Mouse (Mus musculus): ENCODE data around the gene Zfp429. TPM values are rescaled to one million over a fixed set of nuclear protein-coding genes. Genes with fewer than 3 reads are reported as not detected.
"Not testable (repeated sequence)": the region's sequence is repeated elsewhere in the genome, so short reads cannot be mapped to it uniquely, and the experiment has no call there.

Zfp429 gene
- total RNA-seq (2012; rRNA removed) (1.0 and 1.1 TPM in 2 replicates), polyA plus RNA-seq (2012; ENCODE audit: insufficient read depth in 1 of 2, insufficient read length in 2 of 2, low read depth in 1 of 2, low replicate concordance in 2 of 2, missing spikeins in 1 of 2) (under 1 TPM in 1 of 2 experiments, not detected in 1; 0.67 TPM)

GRCm38 (mm10) chr13:67399183-67399903 is at the start of gene Zfp429:
TSS of gene Zfp429 (minus strand) at chr13:67399819.
- not testable (repeated sequence) for H3K4me3 ChIP-seq (ENCODE audit: control insufficient read depth in 1 of 2, insufficient read depth in 1 of 2, low read depth in 2 of 2, low read length in 2 of 2); H3K36me3 ChIP-seq (ENCODE audit: control insufficient read depth in 1 of 2, insufficient read depth in 2 of 2, low read length in 2 of 2); H3K9me3 ChIP-seq (replicated peaks; ENCODE audit: insufficient read depth, low read length); H3K27me3 ChIP-seq (ENCODE audit: control insufficient read depth in 1 of 2, insufficient read depth in 2 of 2, low read length in 2 of 2); H3K27ac ChIP-seq (ENCODE audit: control insufficient read depth, low read depth, low read length); H3K9ac ChIP-seq (ENCODE audit: control insufficient read depth, low read depth, low read length, poor library complexity, severe bottlenecking); H3K4me1 ChIP-seq (ENCODE audit: control insufficient read depth in 1 of 2, insufficient read depth in 2 of 2, low read length in 2 of 2); DNase-seq (ENCODE audit: low read depth, low spot score); H3K79me2 ChIP-seq (ENCODE audit: control insufficient read depth, insufficient read depth, low read length, poor library complexity)

DNA sequence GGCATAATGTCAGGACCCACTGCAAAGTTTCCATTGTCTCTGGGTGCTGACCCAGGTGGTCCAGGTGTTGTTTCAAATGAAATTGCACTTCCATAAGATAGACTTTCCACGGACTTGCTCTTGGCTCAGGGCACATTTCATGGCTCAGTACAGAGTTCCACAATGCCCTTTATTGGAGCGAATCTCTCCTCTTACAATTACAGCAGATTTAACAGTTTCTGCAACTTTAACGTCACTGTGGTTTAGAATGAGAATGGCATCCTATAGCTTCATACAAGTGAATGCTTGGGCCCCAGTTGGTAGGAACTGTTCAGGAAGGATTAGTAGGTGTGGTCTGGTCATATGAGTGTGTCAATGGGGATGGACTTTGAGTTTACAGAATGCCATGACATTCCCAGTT is 37.5 kb upstream of the Zfp429 start:
- H3K79me2 ChIP-seq (ENCODE audit: control insufficient read depth, insufficient read depth, low read length, poor library complexity); H3K4me1 ChIP-seq (ENCODE audit: control insufficient read depth in 1 of 2, insufficient read depth in 2 of 2, low read length in 2 of 2); DNase-seq (ENCODE audit: low read depth, low spot score); H3K4me3 ChIP-seq (ENCODE audit: control insufficient read depth in 1 of 2, insufficient read depth in 1 of 2, low read depth in 2 of 2, low read length in 2 of 2); H3K9me3 ChIP-seq (replicated peaks; ENCODE audit: insufficient read depth, low read length); H3K27ac ChIP-seq (ENCODE audit: control insufficient read depth, low read depth, low read length); H3K27me3 ChIP-seq (ENCODE audit: control insufficient read depth in 1 of 2, insufficient read depth in 2 of 2, low read length in 2 of 2); H3K9ac ChIP-seq (ENCODE audit: control insufficient read depth, low read depth, low read length, poor library complexity, severe bottlenecking); H3K36me3 ChIP-seq (ENCODE audit: control insufficient read depth in 1 of 2, insufficient read depth in 2 of 2, low read length in 2 of 2): not testable (repeated sequence)

GRCm38 (mm10) chr13:67428116-67428515 is 28.5 kb upstream of the Zfp429 start:
- H3K9ac ChIP-seq (ENCODE audit: control insufficient read depth, low read depth, low read length, poor library complexity, severe bottlenecking), result no peak overlapping the region
- no peaks in the 10 kb centered on the region for H3K9me3 ChIP-seq (replicated peaks; ENCODE audit: insufficient read depth, low read length)
- no peak overlapping the region for H3K27ac ChIP-seq (ENCODE audit: control insufficient read depth, low read depth, low read length)
- TF ChIP-seq ZMIZ1 (IDR thresholded peaks at IDR 0.05; ENCODE audit: low read depth, low read length), result no peak
- TF ChIP-seq MAFK (IDR thresholded peaks at IDR 0.05; ENCODE audit: borderline replicate concordance, low read depth, low read length), result no peak
- no peak for TF ChIP-seq NRF1 (IDR thresholded peaks at IDR 0.05; ENCODE audit: insufficient read depth, low read depth, low read length, poor library complexity, severe bottlenecking)
- TF ChIP-seq ZNF384 (IDR thresholded peaks at IDR 0.05; ENCODE audit: low read depth, low read length), result no peak
- TF ChIP-seq ZC3H11A (IDR thresholded peaks at IDR 0.05; ENCODE audit: low read depth, low read length), result no peak
- no peak for TF ChIP-seq CHD2 (IDR thresholded peaks at IDR 0.05; ENCODE audit: low read length)
- no peak for TF ChIP-seq E2F4 (IDR thresholded peaks at IDR 0.05; ENCODE audit: borderline replicate concordance, low read depth, low read length)
- no peak for TF ChIP-seq MAX (IDR thresholded peaks at IDR 0.05; ENCODE audit: low read length)
- no peak for TF ChIP-seq TBP (IDR thresholded peaks at IDR 0.05; ENCODE audit: low read depth, low read length)
- TF ChIP-seq MXI1 (IDR thresholded peaks at IDR 0.05; ENCODE audit: low read depth, low read length), result no peak
- TF ChIP-seq BHLHE40 (IDR thresholded peaks at IDR 0.05; ENCODE audit: borderline replicate concordance, low read depth, low read length), result no peak
- no peak for TF ChIP-seq SIN3A (IDR thresholded peaks at IDR 0.05; ENCODE audit: low read length)
- TF ChIP-seq HCFC1 (IDR thresholded peaks at IDR 0.05; ENCODE audit: low read depth, low read length), result no peak
- TF ChIP-seq MYC (IDR thresholded peaks at IDR 0.05; ENCODE audit: low read depth, low read length), result no peak
- TF ChIP-seq USF1 (IDR thresholded peaks at IDR 0.05; ENCODE audit: low read depth, low read length), result no peak
- no peak for TF ChIP-seq UBTF (IDR thresholded peaks at IDR 0.05; ENCODE audit: borderline replicate concordance, insufficient read depth, low read depth, low read length)
- TF ChIP-seq TAL1 (IDR thresholded peaks at IDR 0.05; ENCODE audit: low read length), result no peak
- TF ChIP-seq POLR2AphosphoS2 (IDR thresholded peaks at IDR 0.05; ENCODE audit: low read length), result no peak
- no peak for TF ChIP-seq SMC3 (IDR thresholded peaks at IDR 0.05; ENCODE audit: low read depth, low read length)
- no peak for TF ChIP-seq CTCF (IDR thresholded peaks at IDR 0.05 in 2 of 3, conservative IDR thresholded peaks at IDR 0.05 in 1 of 3; ENCODE audit: control insufficient read depth in 1 of 3, insufficient read depth in 1 of 3, low read depth in 2 of 3, low read length in 3 of 3, poor library complexity in 1 of 3, severe bottlenecking in 1 of 3)
- no peaks in the 10 kb centered on the region for H3K36me3 ChIP-seq (ENCODE audit: control insufficient read depth in 1 of 2, insufficient read depth in 2 of 2, low read length in 2 of 2)
- no peaks in the 10 kb centered on the region for H3K79me2 ChIP-seq (ENCODE audit: control insufficient read depth, insufficient read depth, low read length, poor library complexity)
- no peaks in the 10 kb centered on the region for H3K4me1 ChIP-seq (ENCODE audit: control insufficient read depth in 1 of 2, insufficient read depth in 2 of 2, low read length in 2 of 2)
- no peak overlapping the region for H3K4me3 ChIP-seq (ENCODE audit: control insufficient read depth in 1 of 2, insufficient read depth in 1 of 2, low read depth in 2 of 2, low read length in 2 of 2)
- no peak for DNase-seq (ENCODE audit: low read depth, low spot score)
- H3K27me3 ChIP-seq (ENCODE audit: control insufficient read depth in 1 of 2, insufficient read depth in 2 of 2, low read length in 2 of 2), result no peaks in the 10 kb centered on the region

DNA sequence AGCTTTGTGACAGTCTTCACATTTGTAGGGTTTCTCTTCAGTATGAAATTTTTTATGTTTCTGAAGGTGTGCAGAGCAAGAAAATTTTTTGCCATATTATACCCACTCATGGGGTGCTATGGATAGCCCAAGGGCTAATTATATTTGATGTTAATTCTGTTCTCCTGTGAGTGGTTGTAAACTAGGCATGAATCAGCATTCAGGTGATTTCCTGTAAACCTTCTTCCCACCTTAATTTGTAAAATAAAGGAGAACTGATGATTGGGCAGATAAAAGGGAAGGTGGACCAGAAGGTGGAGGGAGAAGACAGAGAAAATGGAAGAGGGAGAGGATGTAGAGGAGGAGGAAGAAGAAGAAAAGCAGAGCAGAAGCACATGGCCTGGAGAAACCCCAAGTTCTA is 26.1 kb upstream of the Zfp429 start:
- H3K9me3 ChIP-seq (replicated peaks; ENCODE audit: insufficient read depth, low read length); H3K36me3 ChIP-seq (ENCODE audit: control insufficient read depth in 1 of 2, insufficient read depth in 2 of 2, low read length in 2 of 2); DNase-seq (ENCODE audit: low read depth, low spot score); H3K4me1 ChIP-seq (ENCODE audit: control insufficient read depth in 1 of 2, insufficient read depth in 2 of 2, low read length in 2 of 2); H3K27me3 ChIP-seq (ENCODE audit: control insufficient read depth in 1 of 2, insufficient read depth in 2 of 2, low read length in 2 of 2); H3K9ac ChIP-seq (ENCODE audit: control insufficient read depth, low read depth, low read length, poor library complexity, severe bottlenecking); H3K4me3 ChIP-seq (ENCODE audit: control insufficient read depth in 1 of 2, insufficient read depth in 1 of 2, low read depth in 2 of 2, low read length in 2 of 2); H3K27ac ChIP-seq (ENCODE audit: control insufficient read depth, low read depth, low read length); H3K79me2 ChIP-seq (ENCODE audit: control insufficient read depth, insufficient read depth, low read length, poor library complexity): not testable (repeated sequence)

All from MEL (cell line).